Mouse (Mus musculus) thymus, postnatal 10 days (tissue): Measurements from ENCODE around the gene Teddm3.
"Not testable (repeated sequence)": the region's sequence is repeated elsewhere in the genome, so short reads cannot be mapped to it uniquely, and the experiment has no call there.

Experiments
- DNase-seq, 2 experiments: peaks; one replicate each; pipeline ENCODE4 v3.0.0; 2021; ENCODE audit warnings: low spot score in 2 of 2

The Teddm3 gene

GRCm38 (mm10) chr16:21151564-21152361, 2.0 kb downstream of the Teddm3 start:
- DNase-seq = no peak

GRCm38 (mm10) chr16:21149896-21150295, 3.9 kb downstream of the Teddm3 start:
- no peak for DNase-seq

- DNase-seq = not testable (repeated sequence)
These were observed 5.3 kb downstream of the Teddm3 start for GRCm38 (mm10) chr16:21148451-21148850.

DNA sequence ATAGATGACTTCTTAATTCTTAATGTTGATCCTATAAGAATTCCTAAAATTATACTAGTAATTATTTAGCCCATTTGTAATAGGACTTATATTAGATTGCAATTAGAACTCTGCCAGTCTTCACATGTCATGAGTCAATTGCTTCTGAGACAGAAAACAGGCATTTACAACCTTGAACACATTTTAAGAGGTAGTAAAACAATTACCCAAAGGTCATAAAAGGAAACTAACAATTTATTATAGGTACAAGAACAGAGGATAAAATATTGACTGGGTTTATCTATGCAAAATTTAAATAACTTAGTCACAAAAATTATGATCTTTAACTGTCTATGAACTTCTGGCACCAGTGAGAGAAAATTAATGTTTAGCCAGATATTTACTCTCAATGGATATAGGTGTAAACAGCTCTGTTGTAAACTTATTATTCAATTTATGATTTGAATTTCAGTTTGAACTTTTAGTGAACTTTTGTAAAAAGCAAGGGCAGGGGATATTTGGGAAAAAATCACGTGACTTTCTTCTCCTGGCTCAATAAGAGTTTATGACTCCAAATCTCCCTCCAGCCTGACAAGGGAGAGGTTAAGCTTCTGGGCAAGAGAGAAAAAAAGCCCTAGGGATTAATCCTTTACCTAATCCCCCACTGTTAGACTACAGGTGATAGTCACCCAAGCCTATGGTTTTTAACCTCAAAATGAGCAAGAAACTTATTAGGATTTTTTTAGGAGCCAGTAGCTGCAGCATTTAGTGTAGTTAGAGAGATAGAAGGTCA, 17.3 kb downstream of the Teddm3 start:
- DNase-seq = no peak

DNA sequence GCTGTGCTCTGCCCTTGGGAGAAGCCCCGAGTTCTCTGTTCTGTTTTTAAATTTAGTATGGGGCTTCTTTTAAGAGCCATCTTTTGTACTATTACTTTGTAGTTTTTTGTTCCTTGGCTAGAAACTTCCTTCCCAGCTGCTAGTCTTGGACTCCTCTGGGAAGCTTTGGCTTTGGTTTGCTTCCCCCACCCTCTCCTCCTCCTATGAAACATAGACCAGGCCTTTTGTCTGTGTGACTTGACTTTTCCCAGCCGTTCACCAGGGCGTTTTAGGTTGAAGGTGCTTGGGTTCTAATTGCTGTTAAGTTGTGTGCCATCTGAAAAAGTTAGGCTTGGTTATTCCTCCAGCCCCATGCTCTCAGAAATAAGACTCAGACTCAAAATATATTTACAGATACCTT, 26.1 kb downstream of the Teddm3 start:
- DNase-seq = not testable (repeated sequence)

- DNase-seq = not testable (repeated sequence)
These were observed 31.0 kb downstream of the Teddm3 start for GRCm38 (mm10) chr16:21122776-21123175.

GRCm38 (mm10) chr16:21116078-21116477, 37.7 kb downstream of the Teddm3 start:
- DNase-seq = no peak

DNA sequence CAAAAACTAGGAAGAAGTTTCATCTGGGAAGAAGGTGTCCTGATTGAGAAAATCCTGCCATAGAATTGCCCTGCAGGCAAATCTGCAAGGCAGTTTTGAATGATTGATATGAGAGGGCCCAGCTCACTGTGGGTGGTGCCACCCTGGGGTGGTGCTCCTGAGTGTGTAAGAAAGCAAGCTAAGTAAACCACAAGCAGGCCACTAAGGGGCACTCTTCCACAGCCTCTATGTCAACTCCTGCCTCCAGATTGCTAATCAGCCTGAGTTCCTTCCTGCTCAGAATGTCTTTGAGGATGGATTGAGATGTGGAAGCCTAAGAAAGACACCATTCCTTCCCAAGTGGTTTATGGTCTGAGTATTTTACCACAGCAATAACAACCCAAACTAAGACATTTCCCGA, 44.3 kb downstream of the Teddm3 start:
- DNase-seq = no peak
